Mouse (Mus musculus): Measurements from ENCODE around the gene Hmcn1. TPM values are rescaled to one million over a fixed set of nuclear protein-coding genes. Genes with fewer than 3 reads are reported as not detected.
A peak's percentile ranks its signal among the peaks of the same experiment; 100 is the strongest.

Hmcn1 gene
- polyA plus RNA-seq, 1 experiment = 2.6 TPM

DNA sequence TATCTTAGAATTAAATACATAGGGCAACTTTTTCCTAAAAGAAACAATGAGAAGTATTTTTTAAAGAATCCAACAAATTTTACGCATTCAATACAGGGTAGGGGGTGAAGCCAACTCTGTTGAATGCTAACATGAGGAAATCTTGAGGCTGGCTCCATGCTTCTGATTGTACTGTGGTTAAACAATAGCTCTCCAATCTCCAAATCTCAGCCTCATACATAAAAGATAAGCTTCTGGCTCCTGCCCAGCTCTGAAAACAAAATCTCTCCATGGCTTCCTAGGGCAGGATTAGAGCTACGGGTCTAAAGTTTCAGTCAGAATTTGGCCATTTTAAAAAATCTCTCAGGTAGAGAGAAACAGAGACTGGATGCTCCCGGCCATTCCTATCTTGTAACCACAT is 186.4 kb downstream of the Hmcn1 start:
- Histone ChIP-seq H3K27ac (ENCODE audit: insufficient read depth, low read depth, low read length) (no peak overlapping the region), H3K36me3 (ENCODE audit: control insufficient read depth, insufficient read depth, low read length) (no peaks in the 10 kb centered on the region), H3K4me1 (ENCODE audit: control insufficient read depth, insufficient read depth, insufficient read length, low read length) (no peaks in the 10 kb centered on the region), H3K27me3 (ENCODE audit: control insufficient read depth, insufficient read depth, low read length) (no peaks in the 10 kb centered on the region), H3K4me3 (ENCODE audit: low read depth, low read length) (no peak overlapping the region)
- TF ChIP-seq POLR2A (IDR thresholded peaks at IDR 0.05; ENCODE audit: low read depth, low read length) (no peak), CTCF (IDR thresholded peaks at IDR 0.05; ENCODE audit: extremely low read depth, insufficient read length, insufficient replicate concordance, low read depth, low read length) (no peak)
- 64% methylated on average over 3 of the region's 3 CpGs for WGBS

DNA sequence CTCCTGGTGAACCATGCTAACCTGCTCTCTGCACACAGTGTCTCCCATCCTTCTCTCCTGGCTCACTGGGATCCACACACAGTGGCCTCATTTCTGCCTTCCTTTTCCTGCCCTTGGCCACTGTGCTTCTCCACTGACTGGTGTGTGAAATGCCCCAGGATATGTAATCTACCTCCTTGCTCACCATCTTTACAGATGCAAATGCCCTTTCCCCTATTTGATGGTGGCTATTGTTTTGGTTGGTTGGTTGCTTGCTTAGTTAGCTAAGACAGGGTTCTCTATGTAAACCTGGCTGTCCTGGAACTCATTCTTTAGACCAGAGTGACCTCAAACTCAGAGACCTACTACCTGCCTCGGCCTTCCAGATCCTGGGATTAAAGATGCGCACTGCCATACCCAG is 187.8 kb downstream of the Hmcn1 start:
- TF ChIP-seq CTCF (IDR thresholded peaks at IDR 0.05; ENCODE audit: extremely low read depth, insufficient read length, insufficient replicate concordance, low read depth, low read length) (no peak), POLR2A (IDR thresholded peaks at IDR 0.05; ENCODE audit: low read depth, low read length) (no peak)
- Histone ChIP-seq H3K36me3 (ENCODE audit: control insufficient read depth, insufficient read depth, low read length) (no peaks in the 10 kb centered on the region), H3K4me1 (ENCODE audit: control insufficient read depth, insufficient read depth, insufficient read length, low read length) (no peaks in the 10 kb centered on the region), H3K4me3 (ENCODE audit: low read depth, low read length) (no peak overlapping the region), H3K27me3 (ENCODE audit: control insufficient read depth, insufficient read depth, low read length) (no peaks in the 10 kb centered on the region), H3K27ac (ENCODE audit: insufficient read depth, low read depth, low read length) (no peak overlapping the region)
- 92% methylated on average over 2 of the region's 2 CpGs for WGBS

DNA sequence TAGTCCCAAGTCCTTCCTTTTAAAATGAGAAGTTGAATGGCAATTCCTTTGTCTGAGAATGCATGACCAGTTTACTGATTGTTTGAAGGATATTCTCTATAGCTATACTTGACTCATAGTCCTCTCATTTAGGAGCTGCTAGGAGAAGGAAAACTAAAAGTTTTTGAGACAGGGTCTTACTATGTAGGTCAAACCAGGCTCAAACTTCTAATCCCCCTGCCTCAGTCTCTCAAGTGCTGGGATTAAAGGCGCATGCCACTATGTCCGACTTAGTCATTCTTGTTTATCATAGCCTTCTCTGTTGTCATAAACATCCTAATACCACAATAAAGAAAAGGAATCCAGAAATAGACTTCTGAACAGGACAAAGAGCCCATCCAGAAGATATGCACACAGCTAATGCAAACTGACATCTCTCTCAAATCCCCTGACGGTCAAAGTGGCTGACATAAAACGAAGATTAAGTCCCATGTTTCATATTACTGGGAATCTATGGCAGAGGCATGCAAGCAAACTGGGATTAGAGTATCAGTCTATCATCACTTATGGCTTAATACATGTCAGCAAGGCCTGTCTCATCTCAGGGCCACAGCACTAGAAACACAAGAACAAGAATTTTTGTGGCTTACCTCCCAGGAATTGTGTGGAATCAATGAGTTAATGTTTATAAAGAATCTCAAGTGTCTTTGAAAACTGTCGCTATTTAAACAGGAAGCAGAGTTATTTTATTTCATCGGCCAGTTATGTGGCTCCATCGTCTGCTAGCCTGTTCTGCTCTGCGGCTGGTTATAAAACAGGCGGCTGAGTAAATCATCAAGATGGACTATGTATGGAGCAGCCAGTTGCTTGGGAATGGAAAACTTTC is 188.8 kb downstream of the Hmcn1 start:
- H3K27ac ChIP-seq (ENCODE audit: insufficient read depth, low read depth, low read length) = no peak overlapping the region; the same call in 1 of the 2 replicates
- H3K4me3 ChIP-seq (ENCODE audit: low read depth, low read length) = no peak overlapping the region
- no peak for TF ChIP-seq POLR2A (IDR thresholded peaks at IDR 0.05; ENCODE audit: low read depth, low read length)
- TF ChIP-seq CTCF (IDR thresholded peaks at IDR 0.05; ENCODE audit: extremely low read depth, insufficient read length, insufficient replicate concordance, low read depth, low read length) = no peak
- 52% methylated on average over 9 of the region's 9 CpGs for whole genome bisulfite sequencing
- no peaks in the 10 kb centered on the region for H3K27me3 ChIP-seq (ENCODE audit: control insufficient read depth, insufficient read depth, low read length)
- no peaks in the 10 kb centered on the region for H3K36me3 ChIP-seq (ENCODE audit: control insufficient read depth, insufficient read depth, low read length)
- no peaks in the 10 kb centered on the region for H3K4me1 ChIP-seq (ENCODE audit: control insufficient read depth, insufficient read depth, insufficient read length, low read length)

DNA sequence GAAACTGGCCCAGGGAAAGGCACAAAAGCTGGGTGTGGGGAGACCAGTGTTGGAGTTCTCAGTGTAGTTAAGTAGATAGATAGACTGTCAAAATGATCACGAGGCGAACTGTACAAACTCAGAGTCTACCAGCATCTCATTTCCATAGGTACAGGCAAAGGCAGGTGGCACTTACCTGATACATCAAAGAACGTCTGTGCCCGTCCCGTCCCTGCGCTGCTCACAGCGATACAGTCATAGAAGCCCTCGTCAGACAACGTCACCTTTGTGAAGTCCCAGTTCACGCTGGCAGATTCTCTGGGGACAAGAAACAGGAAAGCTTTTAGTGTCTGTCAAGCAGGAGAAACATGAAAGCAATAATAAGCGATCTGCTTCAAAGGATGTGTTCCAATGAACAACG is 190.6 kb downstream of the Hmcn1 start:
- Histone ChIP-seq H3K27ac (ENCODE audit: insufficient read depth, low read depth, low read length) (no peak overlapping the region), H3K36me3 (ENCODE audit: control insufficient read depth, insufficient read depth, low read length) (no peaks in the 10 kb centered on the region), H3K27me3 (ENCODE audit: control insufficient read depth, insufficient read depth, low read length) (no peaks in the 10 kb centered on the region), H3K4me1 (ENCODE audit: control insufficient read depth, insufficient read depth, insufficient read length, low read length) (no peaks in the 10 kb centered on the region), H3K4me3 (ENCODE audit: low read depth, low read length) (no peak overlapping the region)
- 85% methylated on average over 12 of the region's 12 CpGs for WGBS
- no peak for TF ChIP-seq POLR2A (IDR thresholded peaks at IDR 0.05; ENCODE audit: low read depth, low read length)
- no peak for TF ChIP-seq CTCF (IDR thresholded peaks at IDR 0.05; ENCODE audit: extremely low read depth, insufficient read length, insufficient replicate concordance, low read depth, low read length)

DNA sequence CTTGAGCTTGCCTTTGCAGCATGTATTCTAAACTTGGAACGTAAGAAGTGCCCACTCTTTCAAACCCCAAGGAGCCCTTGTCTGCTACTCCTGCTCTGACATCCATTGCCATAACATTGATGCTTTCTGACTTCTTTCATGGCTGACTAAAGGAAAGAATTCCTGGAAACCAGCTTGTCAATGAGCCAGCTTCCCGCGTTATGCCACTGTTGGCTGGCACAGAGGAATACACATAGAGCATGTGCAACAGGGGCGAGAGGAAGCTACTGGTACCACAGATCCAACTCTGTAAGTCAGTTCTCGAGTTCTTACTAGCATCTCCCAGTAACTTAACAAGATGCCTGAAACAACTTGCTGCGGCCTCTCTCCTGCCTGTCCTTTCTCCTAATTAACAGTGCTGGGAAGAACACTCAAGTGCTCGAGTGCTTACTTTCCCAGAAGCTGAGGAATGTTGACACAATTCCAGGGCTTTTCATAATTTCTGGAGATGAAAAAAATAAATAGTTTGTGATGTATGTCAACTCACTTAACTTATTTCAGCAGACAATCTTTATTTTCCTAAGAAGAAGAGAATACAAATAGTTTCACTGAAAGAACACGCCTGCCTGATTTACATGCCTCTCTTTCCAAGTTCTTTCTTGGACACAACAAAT is 192.5 kb downstream of the Hmcn1 start:
- WGBS = 69% methylated on average over 8 of the region's 8 CpGs
- H3K36me3 ChIP-seq (ENCODE audit: control insufficient read depth, insufficient read depth, low read length) = no peaks in the 10 kb centered on the region
- TF ChIP-seq POLR2A (IDR thresholded peaks at IDR 0.05; ENCODE audit: low read depth, low read length) = no peak
- TF ChIP-seq CTCF (IDR thresholded peaks at IDR 0.05; ENCODE audit: extremely low read depth, insufficient read length, insufficient replicate concordance, low read depth, low read length) = no peak
- no peak overlapping the region for H3K4me3 ChIP-seq (ENCODE audit: low read depth, low read length)
- H3K27me3 ChIP-seq (ENCODE audit: control insufficient read depth, insufficient read depth, low read length) = no peaks in the 10 kb centered on the region
- H3K27ac ChIP-seq (ENCODE audit: insufficient read depth, low read depth, low read length) = peak overlapping the region; percentile 50; the same call in 1 of the 2 replicates
- H3K4me1 ChIP-seq (ENCODE audit: control insufficient read depth, insufficient read depth, insufficient read length, low read length) = no peaks in the 10 kb centered on the region

DNA sequence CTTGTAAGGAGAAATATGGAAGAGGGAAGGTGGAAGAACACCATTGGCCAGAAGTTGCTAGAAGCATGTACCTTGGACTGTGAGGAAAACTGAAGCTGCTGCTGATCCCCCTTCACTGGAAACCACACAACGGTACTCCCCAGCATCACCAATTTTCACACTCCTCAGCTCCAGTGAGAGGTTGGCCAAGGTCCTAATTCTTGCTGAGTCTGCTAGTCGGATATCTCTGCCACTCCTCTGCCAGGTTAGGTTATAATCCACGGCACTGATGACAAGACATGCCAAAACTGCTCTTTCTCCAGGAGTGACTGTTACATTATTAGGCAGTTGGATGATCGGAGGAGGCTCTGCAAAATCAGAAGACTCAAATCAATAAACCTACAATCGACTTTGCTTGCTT is 194.6 kb downstream of the Hmcn1 start:
- Histone ChIP-seq H3K36me3 (ENCODE audit: control insufficient read depth, insufficient read depth, low read length) (no peaks in the 10 kb centered on the region), H3K4me3 (ENCODE audit: low read depth, low read length) (no peak overlapping the region), H3K27ac (ENCODE audit: insufficient read depth, low read depth, low read length) (no peak overlapping the region), H3K4me1 (ENCODE audit: control insufficient read depth, insufficient read depth, insufficient read length, low read length) (no peaks in the 10 kb centered on the region), H3K27me3 (ENCODE audit: control insufficient read depth, insufficient read depth, low read length) (no peaks in the 10 kb centered on the region)
- TF ChIP-seq CTCF (IDR thresholded peaks at IDR 0.05; ENCODE audit: extremely low read depth, insufficient read length, insufficient replicate concordance, low read depth, low read length) (no peak), POLR2A (IDR thresholded peaks at IDR 0.05; ENCODE audit: low read depth, low read length) (no peak)
- WGBS = 85% methylated on average over 5 of the region's 5 CpGs

DNA sequence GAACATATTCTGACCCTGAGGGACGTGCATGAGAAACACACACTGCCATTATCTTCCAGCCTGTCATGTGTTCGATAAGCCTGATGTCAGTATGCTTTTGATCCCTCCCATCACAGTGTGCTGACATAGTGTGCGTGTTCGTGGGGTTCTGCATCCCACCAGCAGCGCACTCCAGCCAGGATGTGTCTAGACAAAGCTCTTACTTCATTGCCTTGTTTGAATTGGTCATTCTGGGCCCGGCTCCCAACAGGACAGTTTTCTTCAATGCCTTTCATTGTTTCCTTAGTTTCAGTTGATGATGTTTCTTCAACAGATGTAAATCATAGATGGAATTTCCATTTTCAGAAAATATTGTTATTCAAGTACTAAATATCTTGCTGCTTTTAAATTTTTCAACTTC is 206.5 kb downstream of the Hmcn1 start:
- TF ChIP-seq CTCF (IDR thresholded peaks at IDR 0.05; ENCODE audit: extremely low read depth, insufficient read length, insufficient replicate concordance, low read depth, low read length) = no peak
- TF ChIP-seq POLR2A (IDR thresholded peaks at IDR 0.05; ENCODE audit: low read depth, low read length) = no peak

More for the DNA sequence above, 206.5 kb downstream of the Hmcn1 start:
- WGBS = 76% methylated on average over 6 of the region's 6 CpGs
- no peak overlapping the region for H3K4me3 ChIP-seq (ENCODE audit: low read depth, low read length)
- no peaks in the 10 kb centered on the region for H3K27me3 ChIP-seq (ENCODE audit: control insufficient read depth, insufficient read depth, low read length)
- H3K27ac ChIP-seq (ENCODE audit: insufficient read depth, low read depth, low read length) = no peak overlapping the region
- H3K36me3 ChIP-seq (ENCODE audit: control insufficient read depth, insufficient read depth, low read length) = no peaks in the 10 kb centered on the region
- no peaks in the 10 kb centered on the region for H3K4me1 ChIP-seq (ENCODE audit: control insufficient read depth, insufficient read depth, insufficient read length, low read length)

Data from small intestine, adult 2 months (tissue).